Mouse (Mus musculus) embryonic facial prominence, embryonic 11.5 days (tissue): ENCODE data around the gene Larp4. TPM values are rescaled to one million over a fixed set of nuclear protein-coding genes. Genes with fewer than 3 reads are reported as not detected.

Experiments
- ATAC-seq: fragments of 200-750 bp; cut with Nextera tagmentation; replicated peaks from 2 replicates; pipeline ENCODE4 v1.8.0; 2017; ENCODE audit warnings: low read depth; ENCODE audit not compliant: insufficient number of reproducible peaks, low FRiP score, low TSS enrichment
- DNase-seq: peaks from one replicate; pipeline ENCODE4 v3.0.0-alpha.2; 2015; ENCODE audit warnings: low spot score
- H3K27ac ChIP-seq: fragments of 300-500 bp; sonication (generic); replicated peaks from 2 replicates; pipeline ENCODE4 v1.5.1; 2014; ENCODE audit warnings: mild to moderate bottlenecking, low read depth, low read length, control low read depth
- H3K27me3 ChIP-seq: fragments of 300-500 bp; sonication (generic); 2 replicates; pipeline ENCODE4 v1.6.1; 2014; ENCODE audit warnings: mild to moderate bottlenecking, low read length, moderate library complexity, mixed read lengths; ENCODE audit not compliant: control insufficient read depth, insufficient read depth
- H3K36me3 ChIP-seq: fragments of 300-500 bp; sonication (generic); replicated peaks from 2 replicates; pipeline ENCODE4 v1.6.1; 2014; ENCODE audit warnings: low read depth, mild to moderate bottlenecking, low read length, moderate library complexity, mixed read lengths; ENCODE audit not compliant: control insufficient read depth, insufficient read depth
- H3K4me1 ChIP-seq: fragments of 300-500 bp; sonication (generic); 2 replicates; pipeline ENCODE4 v1.6.1; 2014; ENCODE audit warnings: low read length, mixed read lengths; ENCODE audit not compliant: control insufficient read depth, insufficient read depth
- H3K4me2 ChIP-seq: fragments of 300-500 bp; sonication (generic); 2 replicates; pipeline ENCODE4 v1.6.1; 2014; ENCODE audit warnings: low read depth, mild to moderate bottlenecking, control low read depth, low read length, moderate library complexity
- H3K4me3 ChIP-seq: fragments of 300-500 bp; sonication (generic); 2 replicates; pipeline ENCODE4 v1.5.1; 2014; ENCODE audit warnings: low read depth, low read length, control low read depth
- H3K9ac ChIP-seq: fragments of 300-500 bp; sonication (generic); replicated peaks from 2 replicates; pipeline ENCODE4 v1.6.1; 2014; ENCODE audit warnings: mild to moderate bottlenecking, control low read depth, low read length
- H3K9me3 ChIP-seq: fragments of 300-500 bp; sonication (generic); replicated peaks from 2 replicates; pipeline ENCODE4 v1.6.1; 2016; ENCODE audit warnings: mild to moderate bottlenecking, low read length, inconsistent platforms, mixed read lengths; ENCODE audit not compliant: control insufficient read depth
- WGBS: fragments of 180-500 bp; shearing (Covaris S2); extraction: QIAGEN DNeasy Blood & Tissue Kit; methylation state at CpG from one replicate; pipeline ENCODE4 v1.1.7; 2014; 5-methylcytosine and 5-hydroxymethylcytosine counted together
- polyA plus RNA-seq: library from polyadenylated mRNA; unstranded; fragments of >200 nt; fragmentation: Nextera tagmentation; extraction: Ambion mirVana; gene quantifications from 2 replicates; pipeline ENCODE4 v1.2.1, GENCODE M21; 2014

Larp4 gene
- polyA plus RNA-seq, 1 experiment from 2014 or later: 37.0 TPM

- Histone ChIP-seq H3K4me2 (peak overlapping the region; percentile 46), H3K4me1 (no peaks in the 10 kb centered on the region), H3K9ac (peak overlapping the region; percentile 97), H3K4me3 (peak overlapping the region; percentile 92), H3K27me3 (no peaks in the 10 kb centered on the region), H3K9me3 (no peaks in the 10 kb centered on the region), H3K36me3 (no peaks in the 10 kb centered on the region), H3K27ac (peak overlapping the region; percentile 93)
- DNase-seq (peak; percentile 77), ATAC-seq (peak; percentile 81)
- under 1% methylated on average over 33 of the region's 36 CpGs for WGBS
Measured at GRCm38 (mm10) chr15:100039001-100039701, 69.3 kb downstream of the Larp4 start.

- Histone ChIP-seq H3K4me2 (peak overlapping the region; percentile 8; the same call in 1 of the 2 replicates), H3K9ac (no peak overlapping the region), H3K27me3 (no peaks in the 10 kb centered on the region), H3K36me3 (no peaks in the 10 kb centered on the region), H3K27ac (no peak overlapping the region), H3K4me3 (no peak overlapping the region), H3K9me3 (no peaks in the 10 kb centered on the region), H3K4me1 (no peaks in the 10 kb centered on the region)
- DNase-seq: no peak
- WGBS: 37% methylated on average over 14 of the region's 14 CpGs
- no peak for ATAC-seq
Measured at GRCm38 (mm10) chr15:100040541-100041266, 70.8 kb downstream of the Larp4 start.

GRCm38 (mm10) chr15:100041267-100042047 lies 71.6 kb downstream of the Larp4 start:
- Histone ChIP-seq H3K9ac (no peak overlapping the region), H3K9me3 (no peaks in the 10 kb centered on the region), H3K4me1 (no peaks in the 10 kb centered on the region), H3K27ac (no peak overlapping the region), H3K4me3 (no peak overlapping the region), H3K36me3 (no peaks in the 10 kb centered on the region), H3K4me2 (no peak overlapping the region), H3K27me3 (no peaks in the 10 kb centered on the region)
- 52% methylated on average over 10 of the region's 10 CpGs for WGBS
- ATAC-seq (no peak), DNase-seq (no peak)

- no peak overlapping the region for H3K4me2 ChIP-seq
- H3K4me3 ChIP-seq: no peak overlapping the region
- ATAC-seq: no peak
- no peaks in the 10 kb centered on the region for H3K36me3 ChIP-seq
- H3K9ac ChIP-seq: no peak overlapping the region
- H3K27ac ChIP-seq: no peak overlapping the region
- no peaks in the 10 kb centered on the region for H3K27me3 ChIP-seq
- 79% methylated on average over 9 of the region's 9 CpGs for WGBS
- H3K4me1 ChIP-seq: no peaks in the 10 kb centered on the region
- DNase-seq: no peak
- no peaks in the 10 kb centered on the region for H3K9me3 ChIP-seq
Measured at GRCm38 (mm10) chr15:100042048-100042400, 72.2 kb downstream of the Larp4 start.

- Histone ChIP-seq H3K9me3 (no peaks in the 10 kb centered on the region), H3K4me3 (no peak overlapping the region), H3K27ac (no peak overlapping the region), H3K4me2 (no peak overlapping the region), H3K4me1 (no peaks in the 10 kb centered on the region), H3K36me3 (no peaks in the 10 kb centered on the region), H3K27me3 (no peaks in the 10 kb centered on the region), H3K9ac (no peak overlapping the region)
- ATAC-seq (no peak), DNase-seq (no peak)
- 53% methylated on average over 6 of the region's 6 CpGs for WGBS
Measured at GRCm38 (mm10) chr15:100045576-100045975, 75.7 kb downstream of the Larp4 start.

- no peak for ATAC-seq
- H3K9ac ChIP-seq: no peak overlapping the region
Measured at GRCm38 (mm10) chr15:100049496-100050087, 79.7 kb downstream of the Larp4 start.

GRCm38 (mm10) chr15:100050940-100051339 lies 81.1 kb downstream of the Larp4 start:
- Histone ChIP-seq H3K27ac (no peak overlapping the region), H3K4me3 (no peak overlapping the region), H3K9me3 (no peaks in the 10 kb centered on the region), H3K36me3 (no peaks in the 10 kb centered on the region), H3K27me3 (no peaks in the 10 kb centered on the region), H3K4me2 (no peak overlapping the region), H3K9ac (no peak overlapping the region), H3K4me1 (no peaks in the 10 kb centered on the region)
- no peak for ATAC-seq
- 82% methylated on average over 7 of the region's 7 CpGs for WGBS
- no peak for DNase-seq

More at GRCm38 (mm10) chr15:100049496-100050087, 79.7 kb downstream of the Larp4 start:
- H3K4me1 ChIP-seq: no peaks in the 10 kb centered on the region
- DNase-seq: no peak
- H3K27me3 ChIP-seq: no peaks in the 10 kb centered on the region
- H3K4me3 ChIP-seq: no peak overlapping the region
- H3K36me3 ChIP-seq: no peaks in the 10 kb centered on the region
- 91% methylated on average over 7 of the region's 7 CpGs for WGBS
- no peak overlapping the region for H3K27ac ChIP-seq
- H3K9me3 ChIP-seq: no peaks in the 10 kb centered on the region
- H3K4me2 ChIP-seq: no peak overlapping the region
